Mouse (Mus musculus) liver, embryonic 14.5 days (tissue): ENCODE measurements around the gene Nt5c3b.

Source experiments
- CTCF ChIP-seq: IDR thresholded peaks from 2 replicates; pipeline ENCODE4 v1.5.1; 2016; ENCODE audit warnings: antibody characterized with exemption, low read depth, control low read depth
- EP300 ChIP-seq: IDR thresholded peaks from 2 replicates; pipeline ENCODE4 v1.6.1; 2016; ENCODE audit warnings: antibody characterized with exemption, low read depth

DNA sequence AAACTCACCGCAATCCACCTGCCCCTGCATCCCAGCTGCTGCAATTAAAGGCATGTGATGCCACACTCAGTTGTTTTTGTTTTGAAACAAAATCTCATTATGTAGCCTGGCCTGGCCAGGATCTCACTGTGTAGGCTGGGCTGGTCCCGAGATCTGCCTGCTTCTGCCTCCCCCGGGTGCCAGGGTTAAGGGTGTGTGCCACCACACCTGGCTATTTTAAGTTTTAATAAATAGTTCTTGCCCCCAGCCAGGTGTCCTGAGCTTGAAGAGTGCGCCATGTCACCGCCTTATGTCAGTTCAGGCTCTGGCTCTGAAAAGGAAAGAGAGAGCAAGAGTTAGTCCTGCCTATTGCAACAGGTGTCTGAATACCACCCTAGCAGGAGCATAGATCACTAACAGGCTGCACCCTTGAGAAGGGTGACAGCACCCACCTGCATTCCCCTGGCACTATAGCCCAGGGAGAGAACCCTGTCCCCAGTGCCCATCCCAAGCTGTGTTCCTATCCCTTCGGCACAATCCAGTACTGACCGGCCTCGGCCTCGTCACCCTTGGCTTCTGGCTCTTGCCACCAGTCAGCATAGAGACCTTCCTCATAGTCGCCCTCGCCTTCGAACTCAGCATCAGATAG is 32.7 kb downstream of the Nt5c3b start:
- TF ChIP-seq CTCF, result no peak
- no peak for TF ChIP-seq EP300
